Mouse (Mus musculus) mouse trophoblast stem cell (cell line): Measurements from ENCODE around the gene Cdk8.

Source experiments
- in situ Hi-C, 2 experiments: fragments of 300-500 bp; cut with MseI, MboI; formaldehyde crosslinking; loops; 2 replicates in 1 of 2; 3 replicates in 1 of 2; pipeline ENCODE4 v1.15.1; 2025

The Cdk8 gene

GRCm38 (mm10) chr5:146230864-146231654, at the start of gene Cdk8:
Cdk8 (plus strand) TSS chr5:146231230.
- in situ Hi-C loops = no loop called here

- in situ Hi-C loops = loop anchor here in 1 of 2 experiments (10.0 kb wide), 1 partner anchor 120 kb away; no protein-coding TSS in a partner anchor
Measured at GRCm38 (mm10) chr5:146185204-146185603, 45.8 kb upstream of the Cdk8 start, which contains the start of gene 1700001J03Rik. 1700001J03Rik (minus strand) TSS chr5:146185304.

GRCm38 (mm10) chr5:146187441-146187840, 43.6 kb upstream of the Cdk8 start:
- in situ Hi-C loops = loop anchor here in 1 of 2 experiments (10.0 kb wide), 1 partner anchor 117 kb away; no protein-coding TSS in a partner anchor

- in situ Hi-C loops = loop anchor here in 1 of 2 experiments (10.0 kb wide), 1 partner anchor 117 kb away; no protein-coding TSS in a partner anchor
Measured at GRCm38 (mm10) chr5:146188144-146188543, 42.9 kb upstream of the Cdk8 start.

GRCm38 (mm10) chr5:146188712-146189111, 42.3 kb upstream of the Cdk8 start:
- in situ Hi-C loops = loop anchor here in 1 of 2 experiments (10.0 kb wide), 1 partner anchor 116 kb away; no protein-coding TSS in a partner anchor

GRCm38 (mm10) chr5:146190093-146190492, 40.9 kb upstream of the Cdk8 start:
- in situ Hi-C loops = no loop called here

GRCm38 (mm10) chr5:146190501-146191269, 40.3 kb upstream of the Cdk8 start:
- in situ Hi-C loops = no loop called here

- in situ Hi-C loops = no loop called here
Measured at GRCm38 (mm10) chr5:146193360-146193759, 37.7 kb upstream of the Cdk8 start.

- in situ Hi-C loops = no loop called here
Measured at GRCm38 (mm10) chr5:146199073-146199472, 32.0 kb upstream of the Cdk8 start.

- in situ Hi-C loops = no loop called here
Measured at GRCm38 (mm10) chr5:146199540-146199939, 31.5 kb upstream of the Cdk8 start.

- in situ Hi-C loops = no loop called here
Measured at GRCm38 (mm10) chr5:146200580-146200979, 30.4 kb upstream of the Cdk8 start.

GRCm38 (mm10) chr5:146203921-146204320, 27.1 kb upstream of the Cdk8 start:
- in situ Hi-C loops = no loop called here

- in situ Hi-C loops = no loop called here
Measured at GRCm38 (mm10) chr5:146205537-146205936, 25.5 kb upstream of the Cdk8 start.

- in situ Hi-C loops = no loop called here
Measured at GRCm38 (mm10) chr5:146220501-146220878, 10.5 kb upstream of the Cdk8 start.

- in situ Hi-C loops = no loop called here
Measured at GRCm38 (mm10) chr5:146220879-146221714, 9.9 kb upstream of the Cdk8 start, which contains the start of gene Rnf6. Rnf6 (minus strand) TSS chr5:146221555.

GRCm38 (mm10) chr5:146221722-146222121, 9.3 kb upstream of the Cdk8 start:
- in situ Hi-C loops = no loop called here

GRCm38 (mm10) chr5:146223786-146224185, 7.2 kb upstream of the Cdk8 start:
- in situ Hi-C loops = no loop called here

- in situ Hi-C loops = no loop called here
Measured at GRCm38 (mm10) chr5:146227496-146227895, 3.5 kb upstream of the Cdk8 start.

- in situ Hi-C loops = no loop called here
Measured at GRCm38 (mm10) chr5:146229869-146230650, 970 bp upstream of the Cdk8 start.

- in situ Hi-C loops = no loop called here
Measured at GRCm38 (mm10) chr5:146231655-146231996, 596 bp downstream of the Cdk8 start.
